Mouse (Mus musculus) left cerebral cortex, adult 2 months (tissue): Measurements from ENCODE around the gene Fam53b. TPM values are rescaled to one million over a fixed set of nuclear protein-coding genes. Genes with fewer than 3 reads are reported as not detected.

Experiments
- DNase-seq, 2 experiments: peaks; one replicate each; pipeline ENCODE4 v3.0.0; 2021 to 2022; ENCODE audit warnings: low spot score in 2 of 2, mixed read lengths in 1 of 2; ENCODE audit errors: extremely low spot score in 1 of 2
- H3K27ac ChIP-seq: fragments of 200-600 bp; 2 replicates; pipeline ENCODE4 v1.8.1; 2022
- H3K4me3 ChIP-seq: fragments of 200-600 bp; 2 replicates; pipeline ENCODE4 v1.8.1; 2022
- CTCF ChIP-seq: fragments of 200-600 bp; IDR thresholded peaks from 2 replicates; pipeline ENCODE4 v1.8.1; 2022; ENCODE audit warnings: antibody characterized with exemption, mild to moderate bottlenecking, moderate library complexity
- intact Hi-C: fragments of 180-260 bp; cut with DNase I; formaldehyde crosslinking; loops from one replicate; pipeline ENCODE4 v1.15.1; 2025
- total RNA-seq, 2 experiments: library from RNA; stranded (reverse); gene quantifications; 2 replicates each; pipeline ENCODE4 v1.2.3; 2021

Fam53b gene
- total RNA-seq, 2 experiments from 2014 or later, result 57.1 to 75.2 TPM

- intact Hi-C loops, result no loop called here
- no peak for DNase-seq
- no peak overlapping the region for H3K4me3 ChIP-seq
- no peak for TF ChIP-seq CTCF
- H3K27ac ChIP-seq, result no peak overlapping the region
These were observed 52.3 kb downstream of the Fam53b start for GRCm38 (mm10) chr7:132761409-132761808.

- intact Hi-C loops, result no loop called here
- DNase-seq, result no peak
- 0 out of 2 replicates have a peak overlapping the region, but pooled peaks have one; percentile 10 for H3K27ac ChIP-seq
- no peak for TF ChIP-seq CTCF
- H3K4me3 ChIP-seq, result no peak overlapping the region
These were observed 53.0 kb downstream of the Fam53b start for GRCm38 (mm10) chr7:132760589-132761180.

- H3K4me3 ChIP-seq, result no peak overlapping the region
- intact Hi-C loops, result no loop called here
- TF ChIP-seq CTCF, result no peak
- peak overlapping the region; percentile 10; the same call in 1 of the 2 replicates for H3K27ac ChIP-seq
- no peak for DNase-seq
These were observed 53.8 kb downstream of the Fam53b start for GRCm38 (mm10) chr7:132759926-132760325.

- intact Hi-C loops, result no loop called here
- Histone ChIP-seq H3K27ac (peak overlapping the region; percentile 10; the same call in 1 of the 2 replicates), H3K4me3 (no peak overlapping the region)
- DNase-seq, result no peak
- TF ChIP-seq CTCF, result no peak
These were observed 54.2 kb downstream of the Fam53b start for GRCm38 (mm10) chr7:132759405-132759891.

- no peak for TF ChIP-seq CTCF
- no peak for DNase-seq
- H3K4me3 ChIP-seq, result no peak overlapping the region
- intact Hi-C loops, result no loop called here
- no peak overlapping the region; the same call in 1 of the 2 replicates for H3K27ac ChIP-seq
These were observed 54.8 kb downstream of the Fam53b start for GRCm38 (mm10) chr7:132758875-132759274.

GRCm38 (mm10) chr7:132756325-132756724 lies 57.4 kb downstream of the Fam53b start:
- no peak overlapping the region for H3K27ac ChIP-seq
- no peak for TF ChIP-seq CTCF
- intact Hi-C loops, result no loop called here
- no peak for DNase-seq
- H3K4me3 ChIP-seq, result no peak overlapping the region

- peak overlapping the region; percentile 61 for H3K27ac ChIP-seq
- intact Hi-C loops, result no loop called here
- no peak for TF ChIP-seq CTCF
- DNase-seq, result no peak
- no peak overlapping the region for H3K4me3 ChIP-seq
These were observed 59.3 kb downstream of the Fam53b start for GRCm38 (mm10) chr7:132754389-132754750.

GRCm38 (mm10) chr7:132753518-132754388 lies 59.9 kb downstream of the Fam53b start:
- intact Hi-C loops, result no loop called here
- peak overlapping the region; percentile 61 for H3K27ac ChIP-seq
- TF ChIP-seq CTCF, result no peak

GRCm38 (mm10) chr7:132751716-132752115 lies 62.0 kb downstream of the Fam53b start:
- no peak overlapping the region for H3K4me3 ChIP-seq
- H3K27ac ChIP-seq, result peak overlapping the region; percentile 21; the same call in 1 of the 2 replicates
- intact Hi-C loops, result no loop called here
- TF ChIP-seq CTCF, result no peak
- DNase-seq, result no peak

More at GRCm38 (mm10) chr7:132753518-132754388, 59.9 kb downstream of the Fam53b start:
- DNase-seq, result no peak
- no peak overlapping the region for H3K4me3 ChIP-seq

GRCm38 (mm10) chr7:132749504-132749903 lies 64.2 kb downstream of the Fam53b start:
- Histone ChIP-seq H3K27ac (no peak overlapping the region), H3K4me3 (no peak overlapping the region)
- TF ChIP-seq CTCF, result no peak
- intact Hi-C loops, result no loop called here
- DNase-seq, result no peak

GRCm38 (mm10) chr7:132748076-132748769 lies 65.5 kb downstream of the Fam53b start:
- no peak for DNase-seq
- H3K27ac ChIP-seq, result no peak overlapping the region; the same call in 1 of the 2 replicates
- intact Hi-C loops, result no loop called here
- H3K4me3 ChIP-seq, result no peak overlapping the region
- no peak for TF ChIP-seq CTCF

- no peak for TF ChIP-seq CTCF
- H3K27ac ChIP-seq, result no peak overlapping the region
- intact Hi-C loops, result no loop called here
- no peak for DNase-seq
- no peak overlapping the region for H3K4me3 ChIP-seq
These were observed 66.6 kb downstream of the Fam53b start for GRCm38 (mm10) chr7:132747096-132747495.
